Comparison of ENCODE assay signal across 18 mouse cellular contexts in genomic region chr5:139936431-139936830, GRCm38 (mm10). TPM values are rescaled to one million over a fixed set of nuclear protein-coding genes. Genes with fewer than 3 reads are reported as not detected.
DNase-seq lines count a peak whose midpoint lies in the region; ATAC-seq and TF ChIP-seq lines count a peak whose summit lies in the region.
"Had no signal": no experiment of that assay in that cellular context is flagged by ENCODE, and none has a peak within 500 bp of the region (broad histone marks: within the 10 kb centered on the region; RNA-seq: fewer than 3 reads in every experiment).

No protein-coding gene starts in this region.

- no peaks in the 10 kb centered on the region for H3K36me3 ChIP-seq in intestine, embryonic 15.5 days
- H3K36me3 ChIP-seq in myocyte (ENCODE audit: control insufficient read depth, insufficient read depth), result no peaks in the 10 kb centered on the region
- H3K36me3 ChIP-seq: forebrain, embryonic 15.5 days; heart, embryonic 13.5 days; hindbrain, embryonic 10.5 days; neural tube, embryonic 12.5 days had no signal

- 0 out of 2 replicates have a peak, but pooled peaks cover 6% of the 10 kb centered on the region for H3K27me3 ChIP-seq in intestine, embryonic 15.5 days (replicated peaks)
- H3K27me3 ChIP-seq in myocyte (ENCODE audit: control insufficient read depth, insufficient read depth, insufficient read length), result no peaks in the 10 kb centered on the region
- H3K27me3 ChIP-seq: neural tube, embryonic 12.5 days had no signal

- H3K9me3 ChIP-seq in intestine, embryonic 15.5 days, result no peaks in the 10 kb centered on the region; the same call in 1 of the 2 replicates
- H3K9me3 ChIP-seq: forebrain, embryonic 15.5 days; hindbrain, embryonic 10.5 days had no signal

- H3K9ac ChIP-seq in intestine, embryonic 15.5 days, result no peak overlapping the region
- H3K9ac ChIP-seq: forebrain, embryonic 15.5 days; heart, embryonic 13.5 days; lung, embryonic 14.5 days; neural tube, embryonic 12.5 days had no signal

- ATAC-seq in intestine, embryonic 15.5 days, result no peak; the same call in 1 of the 2 replicates
- ATAC-seq: CD4-positive, CD25-positive, alpha-beta regulatory T cell, adult 4 months; forebrain, embryonic 15.5 days had no signal

- DNase-seq in lung, adult 18-20 months, result peak; percentile 17 to 29
- no peak for DNase-seq in lung, postnatal 25 days (ENCODE audit: low spot score)
- peak; percentile 28 for DNase-seq in R1 (ENCODE audit: low read depth, low spot score)
- DNase-seq in left cerebral cortex, adult 2 months (ENCODE audit: extremely low spot score in 1 of 2, low spot score in 2 of 2), result no peak
- DNase-seq in heart, postnatal 36 days, result no peak
- DNase-seq: adrenal gland, adult 8-10 months; cerebellum, postnatal 25 days; layer of hippocampus, adult 9-11 months; lung, embryonic 14.5 days; spleen, adult 18-20 months; thymus, adult 18-20 months had no signal

- TF ChIP-seq POLR2A in myocyte (IDR thresholded peaks at IDR 0.05; ENCODE audit: insufficient read length, low read depth), result no peak

- WGBS in intestine, embryonic 15.5 days, result 66% methylated on average over 13 of the region's 13 CpGs

- no peak overlapping the region for H3ac ChIP-seq in myocyte (ENCODE audit: control insufficient read depth, insufficient read length)

- no peaks in the 10 kb centered on the region for H3K79me2 ChIP-seq in myocyte (ENCODE audit: control insufficient read depth, insufficient read depth)

- no peak overlapping the region for H3K27ac ChIP-seq in intestine, embryonic 15.5 days
- no peak overlapping the region for H3K27ac ChIP-seq in left cerebral cortex, adult 2 months
- H3K27ac ChIP-seq: forebrain, embryonic 15.5 days; heart, embryonic 13.5 days; hindbrain, embryonic 10.5 days; neural tube, embryonic 12.5 days had no signal

- H3K4me1 ChIP-seq in intestine, embryonic 15.5 days (replicated peaks), result peaks cover 16% of the 10 kb centered on the region

- H3K4me3 ChIP-seq in intestine, embryonic 15.5 days (replicated peaks), result no peak overlapping the region
- H3K4me3 ChIP-seq in myocyte, result no peak overlapping the region
- H3K4me3 ChIP-seq in left cerebral cortex, adult 2 months, result no peak overlapping the region
- H3K4me3 ChIP-seq: forebrain, embryonic 15.5 days; heart, embryonic 13.5 days; hindbrain, embryonic 10.5 days; neural tube, embryonic 12.5 days had no signal

- peak overlapping the region; percentile 35; the same call in 1 of the 2 replicates for H3K4me2 ChIP-seq in intestine, embryonic 15.5 days (replicated peaks)
- H3K4me2 ChIP-seq in myocyte (ENCODE audit: low read depth), result peak overlapping the region; percentile 38
- H3K4me2 ChIP-seq: forebrain, embryonic 15.5 days; heart, embryonic 13.5 days; lung, embryonic 14.5 days; neural tube, embryonic 12.5 days had no signal

- intact Hi-C loops in left cerebral cortex, adult 2 months (cut with DNase I), result no loop called here
- intact Hi-C loops in heart, postnatal 36 days (cut with DNase I), result no loop called here

- TF ChIP-seq CTCF in left cerebral cortex, adult 2 months (IDR thresholded peaks at IDR 0.05), result no peak

TF ChIP-seq in myocyte, 11 proteins besides CTCF, POLR2A, EP300 and RAD21:
- no peak for TF ChIP-seq SRF (IDR thresholded peaks at IDR 0.05; ENCODE audit: control insufficient read depth, insufficient read length, low read depth)
- no peak for TF ChIP-seq MYOG (IDR thresholded peaks at IDR 0.05; ENCODE audit: control insufficient read depth in 1 of 3, insufficient read depth in 1 of 3, insufficient read length in 2 of 3, low read depth in 2 of 3)
- TF ChIP-seq TCF3 (IDR thresholded peaks at IDR 0.05; ENCODE audit: insufficient read length, low read depth), result no peak
- no peak for TF ChIP-seq POLR2AphosphoS2 (IDR thresholded peaks at IDR 0.05; ENCODE audit: insufficient read length, low read depth)
- no peak for TF ChIP-seq MAX (IDR thresholded peaks at IDR 0.05; ENCODE audit: low read depth)
- TF ChIP-seq E2F4 (IDR thresholded peaks at IDR 0.05; ENCODE audit: insufficient read depth), result no peak
- no peak for TF ChIP-seq REST (IDR thresholded peaks at IDR 0.05; ENCODE audit: insufficient read depth, insufficient read length)
- no peak for TF ChIP-seq MYOD1 (IDR thresholded peaks at IDR 0.05; ENCODE audit: control insufficient read depth in 1 of 3, insufficient read length in 2 of 3, low read depth in 2 of 3)
- TF ChIP-seq CEBPB (IDR thresholded peaks at IDR 0.05; ENCODE audit: insufficient read depth, poor library complexity, severe bottlenecking), result no peak
- no peak for TF ChIP-seq TCF12 (IDR thresholded peaks at IDR 0.05; ENCODE audit: insufficient read depth, poor library complexity, severe bottlenecking)
- no peak for TF ChIP-seq USF1 (IDR thresholded peaks at IDR 0.05; ENCODE audit: low read depth)

RNA-seq across cellular contexts. Expression of gene Elfn1, which starts 28.7 kb away (rescaled TPM):
- polyA plus RNA-seq in intestine, embryonic 15.5 days (2015; fragmentation: Nextera tagmentation; extraction: Ambion mirVana), result 0.19 and 0.20 TPM in 2 replicates
- polyA plus RNA-seq in myocyte (2012; fragmentation: generic; extraction: Trizol), result 0.10 TPM
- total RNA-seq in left cerebral cortex, adult 2 months (2021), result 10 to 100 TPM; 34.5 to 38.1 TPM
- total RNA-seq in heart, postnatal 36 days (2021), result under 1 TPM; 0.08 to 0.38 TPM
- polyA plus RNA-seq: CD4-positive, CD25-positive, alpha-beta regulatory T cell, adult 4 months had no signal

Comparison
In these comparisons a context has a peak if more than half of its experiments do, and no peak if none do; other contexts are left out.
1. DNase-seq: peak in lung, adult 18-20 months (2 of 2) and R1 (single experiment); none in lung, postnatal 25 days (single experiment), left cerebral cortex, adult 2 months (0 of 2) and heart, postnatal 36 days (0 of 2).
2. RNA of gene Elfn1, which starts 28.7 kb away (total RNA-seq): 34.5 to 38.1 TPM in left cerebral cortex, adult 2 months; 0.08 to 0.38 TPM in heart, postnatal 36 days; every median in the first group is over 10 times any median in the second.